Mouse (Mus musculus) bone marrow, adult 2 months (tissue): Measurements from ENCODE around the gene Krt6b.

Experiments
- CTCF ChIP-seq: fragments of 200-500 bp; IDR thresholded peaks from 2 replicates; pipeline ENCODE4 v1.5.1; 2011; ENCODE audit warnings: low read length, control low read depth; ENCODE audit not compliant: control insufficient read depth, insufficient read depth
- POLR2A ChIP-seq: fragments of 200-500 bp; IDR thresholded peaks from 2 replicates; pipeline ENCODE4 v1.6.1; 2011; ENCODE audit warnings: low read depth, mild to moderate bottlenecking, control low read depth, low read length, borderline replicate concordance; ENCODE audit not compliant: control insufficient read depth

DNA sequence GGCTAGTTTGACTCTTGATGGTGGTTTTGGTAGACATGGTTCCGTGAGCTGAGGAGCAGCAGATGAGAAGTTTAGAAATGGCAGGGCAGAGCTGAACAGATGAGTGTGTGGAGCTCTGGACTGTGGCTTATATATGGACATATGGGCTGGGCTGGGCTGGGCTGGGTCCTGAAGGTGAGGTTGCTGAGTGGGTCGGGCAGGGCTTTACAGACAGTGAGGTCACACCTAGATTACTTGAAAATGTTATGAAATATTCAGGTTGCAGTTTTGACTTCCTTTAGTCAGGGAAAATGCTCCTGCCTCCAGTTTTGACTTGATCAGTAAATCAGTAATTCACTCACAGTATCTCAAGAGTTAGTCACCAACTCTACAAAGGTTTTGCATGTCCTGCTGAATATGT, at the start of gene Krt6b:
- no peak for TF ChIP-seq POLR2A
- no peak for TF ChIP-seq CTCF
